Mouse (Mus musculus): ENCODE data around the gene Kcnc1.

The Kcnc1 gene

DNA sequence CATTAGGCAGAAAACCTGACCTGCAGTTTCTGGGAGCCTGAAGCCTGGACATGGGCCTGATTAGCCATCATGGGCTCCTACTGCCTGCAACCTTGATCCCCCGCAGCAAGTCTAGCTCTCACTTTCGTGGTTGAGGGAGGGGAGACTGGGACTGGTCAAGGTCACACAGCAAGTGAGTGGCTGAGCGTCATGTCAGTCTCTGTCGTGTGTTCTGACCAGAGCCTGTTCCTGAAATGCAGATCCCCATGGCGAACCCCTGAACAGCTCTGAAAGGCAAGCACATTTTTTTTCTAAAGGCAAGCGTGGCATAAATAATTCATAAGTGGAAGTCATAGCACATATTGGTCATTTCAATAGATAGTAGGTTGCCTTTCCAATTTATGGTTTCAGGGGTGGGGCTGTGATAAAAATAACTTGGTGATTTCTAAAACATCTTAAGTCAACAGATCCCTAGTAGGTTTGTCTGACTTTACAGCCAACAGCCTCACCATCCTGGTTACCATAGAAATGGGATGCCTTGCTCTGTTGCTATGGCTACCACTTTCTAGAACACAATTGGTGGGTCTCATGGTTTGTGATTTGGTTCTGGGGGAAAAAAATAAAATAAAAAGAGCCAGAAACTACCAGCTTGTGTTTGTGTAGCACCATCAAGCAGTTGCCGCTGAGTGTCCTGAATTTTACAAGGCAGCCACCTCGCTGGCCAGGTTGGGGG, 25.9 kb downstream of the Kcnc1 start:
- DNase-seq (ENCODE audit: low spot score in 2 of 2) = no peak

DNA sequence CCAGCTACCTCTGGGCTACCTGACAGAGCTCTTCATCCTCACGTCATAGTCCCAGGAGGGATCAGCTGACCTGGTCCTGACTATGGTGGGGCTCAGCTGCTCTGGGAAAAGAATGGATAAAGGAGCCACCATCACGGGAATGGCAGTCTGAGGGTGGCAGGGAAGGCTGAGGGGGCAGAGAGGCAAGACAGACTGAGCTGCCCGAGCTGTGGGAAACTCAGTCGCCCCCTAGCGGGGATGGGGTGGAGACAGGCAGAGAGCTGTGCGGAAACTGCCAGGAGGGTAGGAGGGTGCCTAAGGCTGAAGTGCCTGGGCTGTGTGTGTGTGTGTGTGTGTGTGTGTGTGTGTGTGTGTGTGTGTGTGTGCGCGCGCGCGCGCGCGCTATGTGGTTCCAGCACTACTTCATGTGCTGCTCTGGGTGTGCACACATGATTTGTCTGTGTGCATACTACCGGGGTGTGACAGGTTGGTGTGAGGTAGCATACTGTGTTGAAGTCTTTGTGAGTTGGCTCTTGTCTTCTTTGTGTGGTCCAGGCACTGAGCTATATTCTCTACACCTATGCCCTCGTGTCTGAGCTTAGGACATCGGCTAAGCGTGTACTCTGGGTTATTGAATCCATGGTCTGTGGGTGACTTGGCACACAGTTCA, 26.6 kb downstream of the Kcnc1 start:
- no peak for DNase-seq (ENCODE audit: low spot score in 2 of 2)

DNA sequence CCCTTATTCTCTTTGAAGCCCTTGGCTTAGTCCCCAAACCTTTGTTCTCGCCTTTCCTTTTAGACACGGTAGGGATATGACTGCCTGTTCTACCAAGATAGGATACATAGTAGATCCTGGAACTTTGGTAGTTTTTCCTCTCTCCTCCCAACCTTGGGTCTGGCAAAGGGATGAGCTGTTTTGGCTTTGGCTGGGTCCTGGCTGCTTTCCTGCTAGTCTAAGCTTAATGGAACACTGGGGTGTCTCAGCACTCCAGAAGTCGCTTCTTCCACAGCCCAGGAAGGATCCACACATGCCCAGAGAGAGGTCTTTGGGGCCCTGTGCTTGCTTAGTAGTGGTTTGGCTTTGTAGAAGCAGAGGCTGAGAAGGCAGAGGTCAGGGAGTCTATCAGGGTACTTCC, 27.7 kb downstream of the Kcnc1 start:
- DNase-seq (ENCODE audit: low spot score in 2 of 2) = no peak

DNA sequence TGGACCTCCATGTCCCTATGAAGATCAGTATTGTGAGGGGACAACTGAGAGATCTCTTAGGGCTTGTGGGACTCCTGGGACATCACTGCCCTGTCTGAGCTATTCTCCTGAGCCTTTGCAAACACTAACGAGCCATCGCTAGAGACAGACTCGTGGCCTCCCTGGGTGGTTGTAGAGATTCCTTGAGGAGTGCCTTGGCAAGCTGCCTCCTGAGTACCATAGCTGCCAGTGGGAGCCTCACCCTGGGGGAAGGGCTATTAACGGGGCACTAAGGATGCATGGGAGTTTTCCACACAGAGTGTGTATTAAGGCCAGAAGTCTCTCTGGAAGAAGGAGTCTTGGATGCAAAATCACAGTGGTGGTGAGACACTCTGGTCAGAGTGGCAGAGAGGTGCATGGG, 28.7 kb downstream of the Kcnc1 start:
- DNase-seq (ENCODE audit: low spot score in 2 of 2) = no peak

DNA sequence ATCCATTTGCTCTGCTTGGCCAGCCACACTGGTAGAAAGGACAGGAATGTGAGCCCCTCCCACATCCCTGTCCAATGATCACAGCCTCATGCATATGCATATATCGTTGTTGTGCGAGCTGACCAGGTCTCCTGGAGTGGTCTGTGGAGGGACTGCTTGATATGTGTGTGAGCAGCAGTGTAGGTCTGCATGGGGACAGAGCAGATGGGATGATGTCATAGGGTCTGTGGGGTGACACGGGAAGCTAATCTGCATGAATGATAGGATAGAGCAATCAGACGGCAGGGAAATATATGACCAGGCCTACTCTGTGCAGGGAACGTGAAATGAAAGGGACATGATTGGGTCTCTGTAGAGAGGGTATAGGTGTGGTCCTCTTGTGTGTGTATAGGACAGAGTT, 37.6 kb downstream of the Kcnc1 start:
- DNase-seq (ENCODE audit: low spot score in 2 of 2) = no peak

DNA sequence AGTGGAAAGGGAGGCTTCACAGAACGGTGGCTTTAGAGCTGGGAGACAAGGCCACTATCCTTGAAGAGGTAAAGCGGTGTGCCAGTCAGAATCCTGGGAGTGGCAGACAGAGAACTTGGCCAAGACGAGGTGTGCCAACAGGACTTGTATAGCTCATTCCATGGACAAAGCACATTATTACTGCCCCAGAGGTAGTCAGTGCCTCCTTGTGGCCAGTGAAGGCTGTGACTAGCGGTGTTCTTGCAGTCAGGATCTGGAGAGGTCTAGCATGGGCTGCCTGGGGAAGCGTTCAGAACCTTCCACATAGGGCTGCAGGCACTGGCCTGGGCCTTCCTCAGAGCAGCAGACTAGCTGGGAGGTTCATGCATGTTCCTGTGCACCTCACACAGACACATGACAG, 39.5 kb downstream of the Kcnc1 start:
- DNase-seq (ENCODE audit: low spot score in 2 of 2) = no peak

DNA sequence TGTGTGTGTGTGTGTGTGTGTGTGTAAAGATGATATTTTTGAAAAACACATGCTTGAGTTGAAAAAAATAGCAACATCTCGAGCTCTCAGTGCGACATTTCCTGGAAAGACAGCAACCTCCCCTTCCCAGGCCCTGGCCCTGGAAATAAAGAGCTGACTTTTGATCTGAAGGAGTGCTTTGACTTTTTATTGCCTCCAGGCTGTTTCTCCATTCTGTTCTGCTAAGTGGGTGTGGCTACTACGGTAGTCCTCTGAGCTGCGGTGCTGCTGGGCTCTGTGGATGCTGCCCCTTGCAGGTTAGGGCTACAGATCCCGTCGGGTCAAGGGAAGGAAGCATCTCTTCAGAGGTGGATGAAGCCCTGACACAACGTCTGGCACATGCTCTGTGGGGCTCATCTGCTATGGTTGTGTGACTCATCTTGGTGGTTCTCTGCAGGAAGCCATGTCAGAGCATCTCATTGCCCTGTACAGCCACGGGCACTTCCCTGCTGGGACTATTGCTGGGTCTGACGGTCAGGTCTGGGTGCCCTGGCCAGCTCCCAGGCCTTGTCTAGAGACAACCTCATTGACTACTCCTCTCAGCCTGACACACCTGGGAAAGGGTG, 42.3 kb downstream of the Kcnc1 start:
- no peak for DNase-seq (ENCODE audit: low spot score in 2 of 2)

DNA sequence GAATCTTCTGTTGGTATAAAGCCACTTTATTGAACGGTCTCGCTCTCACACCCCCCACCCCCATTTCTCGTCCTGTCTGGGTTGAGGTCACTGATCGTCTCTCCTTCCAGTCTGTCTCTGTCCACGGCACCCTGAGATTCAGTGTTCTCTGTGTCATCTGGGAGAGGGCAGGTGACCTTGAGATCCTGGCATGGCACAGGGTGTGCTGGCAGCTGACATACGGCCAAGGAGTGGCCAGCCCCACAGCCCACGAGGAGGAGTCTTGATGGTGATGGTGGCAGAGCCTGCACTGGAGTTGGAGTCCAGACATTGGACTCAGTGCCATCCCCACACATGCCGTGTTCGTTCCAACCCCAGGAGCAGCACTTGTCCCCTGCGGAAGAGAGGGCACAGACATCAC, 46.9 kb downstream of the Kcnc1 start:
- no peak for DNase-seq (ENCODE audit: low spot score in 2 of 2)

DNA sequence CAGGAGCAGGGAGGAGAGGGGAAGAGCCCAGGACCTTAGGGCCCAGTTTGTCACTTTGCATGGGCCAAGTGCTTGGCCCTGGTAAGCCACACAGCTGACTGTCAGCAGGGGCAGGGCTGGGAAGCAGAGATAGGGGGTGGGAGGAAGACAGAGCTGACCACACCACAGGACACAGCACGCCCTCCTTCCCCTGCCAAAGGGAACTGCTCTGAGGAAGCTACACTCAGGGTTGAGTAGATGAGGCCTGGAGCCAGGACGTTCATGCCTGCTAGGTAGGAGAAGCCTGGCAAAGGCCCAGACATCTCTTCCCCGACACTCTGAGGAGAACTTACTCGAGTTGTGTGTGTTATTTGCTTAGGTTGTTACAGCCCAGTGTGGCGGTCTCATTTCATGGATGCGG, 49.6 kb downstream of the Kcnc1 start:
- no peak for DNase-seq (ENCODE audit: low spot score in 2 of 2)

DNA sequence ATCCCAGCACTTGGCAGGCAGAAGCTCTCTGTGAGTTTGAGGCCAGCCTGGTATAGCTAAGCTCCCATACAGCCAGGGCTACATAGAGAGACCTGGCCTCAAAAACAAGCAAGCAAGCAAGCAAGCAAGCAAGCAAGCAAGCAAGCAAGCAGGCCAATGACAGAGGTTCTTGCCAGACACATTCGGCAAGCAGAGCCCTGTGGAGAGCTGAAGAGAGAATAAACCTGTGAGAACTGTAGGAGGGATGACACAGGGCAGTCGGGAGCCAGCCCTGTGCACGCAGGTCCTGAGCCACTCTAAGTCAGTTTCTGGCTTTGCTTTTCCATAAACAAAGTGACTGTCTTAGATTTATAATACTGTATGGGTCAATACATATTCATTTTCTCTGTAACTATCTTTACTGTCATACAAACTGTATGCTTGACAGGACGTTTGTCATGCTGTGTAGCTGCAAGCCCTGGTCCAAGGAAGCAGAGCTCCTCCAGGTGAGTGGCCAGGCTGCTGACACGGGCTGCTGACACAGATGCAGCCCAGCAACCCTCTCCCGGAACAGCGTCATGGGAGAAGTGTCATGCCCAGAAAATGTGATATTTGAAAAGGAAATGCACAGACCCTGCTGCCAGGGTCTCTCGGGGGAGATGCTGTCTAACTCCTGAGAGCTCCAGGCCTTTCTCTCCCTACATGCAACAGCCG, 51.3 kb downstream of the Kcnc1 start:
- no peak for DNase-seq (ENCODE audit: low spot score in 2 of 2)

DNA sequence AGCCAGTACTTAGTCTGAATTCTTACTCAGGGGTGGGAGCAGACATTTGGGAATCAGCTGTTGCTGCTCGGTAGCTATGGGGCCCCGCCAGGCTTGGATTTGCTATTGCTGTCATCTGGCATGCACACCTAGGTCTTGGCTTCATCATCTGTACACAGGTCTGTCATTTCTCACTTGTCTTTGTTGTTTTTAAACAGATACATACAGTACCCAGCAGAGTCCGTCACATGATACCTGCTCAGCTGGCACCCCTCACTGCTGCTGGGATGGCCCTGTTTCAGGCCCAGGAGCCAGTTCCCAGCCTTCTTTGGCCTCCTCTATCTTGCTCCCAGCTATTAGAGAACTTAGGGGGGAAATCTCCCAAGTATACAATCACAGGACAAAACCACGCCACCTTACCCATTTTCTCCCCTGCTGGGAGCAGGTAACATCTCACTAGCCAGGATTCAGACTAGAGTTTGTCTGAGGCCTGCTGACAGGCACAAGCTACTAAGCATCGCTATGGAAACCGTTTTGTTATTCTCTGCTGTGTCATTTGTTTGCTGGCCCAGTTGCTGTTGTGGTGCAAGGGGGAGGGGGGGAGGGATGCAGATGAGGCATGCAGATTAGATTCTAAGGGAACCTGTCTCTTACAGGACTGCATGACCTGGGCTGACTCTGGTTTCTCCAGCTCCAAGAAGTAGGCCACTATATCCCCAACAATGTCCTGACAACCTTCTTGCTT, 52.8 kb downstream of the Kcnc1 start:
- no peak for DNase-seq (ENCODE audit: low spot score in 2 of 2)

DNA sequence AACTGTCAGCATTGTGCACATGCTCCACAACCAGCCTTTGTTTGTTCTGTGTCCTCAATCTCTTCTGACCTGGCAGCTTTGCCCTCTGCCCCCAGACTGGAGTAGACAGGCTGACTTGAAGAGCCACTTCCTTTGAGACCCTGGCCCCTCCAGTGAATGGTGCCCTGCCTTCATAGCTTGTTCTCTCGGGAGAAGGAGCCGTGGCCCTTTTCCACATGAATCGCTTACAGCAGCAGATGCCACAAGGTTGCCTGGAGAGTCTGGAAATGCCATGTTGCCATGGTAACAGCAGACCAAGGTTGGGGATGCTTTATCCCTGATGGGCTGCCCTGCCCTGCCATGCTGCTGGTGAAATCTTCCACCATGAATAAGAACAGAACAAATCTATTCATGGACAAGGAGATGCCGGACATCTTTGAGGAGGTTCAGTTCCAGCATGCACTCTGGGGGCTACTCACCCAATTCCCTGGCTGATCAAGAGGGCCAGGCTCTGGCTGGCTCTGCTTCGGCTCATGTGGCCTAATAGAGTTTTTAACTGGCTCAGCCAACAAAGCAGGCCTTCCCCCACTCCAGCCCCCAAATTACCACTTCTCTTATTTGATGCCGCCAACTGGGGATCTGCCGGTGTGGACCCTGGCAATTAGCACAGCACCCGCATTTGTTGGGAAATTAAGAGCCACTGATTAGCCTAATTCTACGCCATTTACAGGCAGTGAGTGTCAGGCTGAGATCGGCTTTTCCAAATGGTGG, 57.8 kb downstream of the Kcnc1 start:
- no peak for DNase-seq (ENCODE audit: low spot score in 2 of 2)

DNA sequence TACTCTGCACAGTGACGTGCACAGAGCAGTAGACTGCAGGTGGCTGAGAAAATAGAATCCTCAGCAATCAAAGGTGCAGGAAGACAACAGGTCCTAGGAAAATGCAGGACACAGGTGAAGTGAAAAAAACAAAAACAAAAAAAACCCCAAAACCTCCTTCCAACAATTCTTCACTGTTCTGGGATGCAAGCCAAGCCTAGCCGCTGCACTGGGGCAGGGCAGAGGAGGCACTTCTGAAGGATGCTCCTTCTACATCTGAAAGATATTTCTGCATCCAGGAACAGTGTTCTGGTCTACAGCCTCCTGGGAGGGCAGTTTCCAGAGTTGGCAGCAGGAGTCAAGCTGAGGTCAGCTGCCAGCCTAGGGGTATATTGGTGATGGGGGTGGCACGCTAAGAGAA, 61.6 kb downstream of the Kcnc1 start:
- DNase-seq (ENCODE audit: low spot score in 2 of 2) = no peak

DNA sequence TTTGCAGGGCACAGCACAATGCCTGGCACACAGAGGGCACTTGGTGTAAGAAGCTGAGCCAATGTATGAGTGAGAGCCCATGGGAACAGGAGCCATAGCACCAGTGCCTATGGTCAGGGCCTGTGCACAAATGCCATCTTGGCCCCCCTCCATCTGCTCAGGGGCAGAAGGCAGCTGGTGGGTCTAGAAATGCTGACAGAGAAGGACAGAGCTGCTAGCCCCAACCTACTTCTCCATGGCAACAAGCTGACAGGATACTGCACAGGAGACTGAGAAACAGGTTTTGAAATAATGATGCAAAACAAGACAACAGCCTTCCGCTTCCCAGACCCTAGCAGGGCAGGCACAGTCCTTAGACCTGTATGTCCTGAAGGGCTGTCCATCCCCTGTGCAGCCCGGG, 62.9 kb downstream of the Kcnc1 start:
- no peak for DNase-seq (ENCODE audit: low spot score in 2 of 2)

DNA sequence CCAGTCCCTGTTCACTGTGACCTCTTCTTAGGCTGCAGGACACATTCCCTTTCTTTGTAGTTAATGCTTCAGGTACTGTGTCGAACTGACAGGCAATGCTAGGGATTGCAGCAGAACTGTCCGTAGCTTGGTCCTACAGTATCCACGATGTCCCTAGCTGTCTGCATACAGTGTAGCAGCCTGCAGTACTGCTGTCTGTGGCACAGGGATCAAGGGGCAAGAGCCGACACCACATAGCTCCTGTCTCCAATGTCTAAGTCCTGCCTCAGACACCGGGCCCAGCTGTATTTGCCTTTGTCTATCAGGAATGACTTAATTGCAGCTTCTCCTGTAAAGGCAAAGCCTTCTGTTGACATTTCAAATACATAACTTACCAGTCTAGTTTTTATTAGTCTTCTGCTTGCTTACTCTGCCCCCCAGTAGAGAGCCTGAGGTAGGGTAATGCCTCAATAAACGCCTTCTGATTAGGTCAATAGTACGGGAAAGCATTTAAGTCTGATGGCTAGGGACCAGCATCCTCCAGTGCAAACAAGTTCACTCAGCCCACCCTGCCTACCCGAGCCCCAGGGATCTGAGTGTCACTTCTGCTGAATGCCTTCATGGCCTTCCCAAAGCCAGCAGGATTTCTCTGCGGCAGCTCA, 63.4 kb downstream of the Kcnc1 start:
- DNase-seq (ENCODE audit: low spot score in 2 of 2) = no peak

DNA sequence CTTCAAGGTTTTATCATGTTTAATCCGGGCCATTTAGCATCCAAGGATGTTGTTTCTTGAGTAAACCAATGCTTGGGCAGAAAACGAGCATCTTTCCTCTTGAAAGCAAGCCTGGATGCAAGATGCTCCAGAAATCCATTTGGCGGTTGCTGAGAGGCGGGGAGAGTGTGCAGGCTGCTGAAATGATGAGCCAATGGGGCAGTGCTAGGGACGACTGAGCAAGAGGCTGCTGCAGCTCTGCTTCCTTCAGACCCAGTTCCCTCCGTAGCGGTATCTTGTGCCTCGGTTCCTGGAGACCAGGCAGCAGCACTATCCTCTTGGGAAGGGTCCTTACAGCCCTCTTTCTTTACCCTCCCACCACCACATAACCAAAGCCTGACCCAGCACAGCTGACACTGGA, 66.0 kb downstream of the Kcnc1 start:
- no peak for DNase-seq (ENCODE audit: low spot score in 2 of 2)

DNA sequence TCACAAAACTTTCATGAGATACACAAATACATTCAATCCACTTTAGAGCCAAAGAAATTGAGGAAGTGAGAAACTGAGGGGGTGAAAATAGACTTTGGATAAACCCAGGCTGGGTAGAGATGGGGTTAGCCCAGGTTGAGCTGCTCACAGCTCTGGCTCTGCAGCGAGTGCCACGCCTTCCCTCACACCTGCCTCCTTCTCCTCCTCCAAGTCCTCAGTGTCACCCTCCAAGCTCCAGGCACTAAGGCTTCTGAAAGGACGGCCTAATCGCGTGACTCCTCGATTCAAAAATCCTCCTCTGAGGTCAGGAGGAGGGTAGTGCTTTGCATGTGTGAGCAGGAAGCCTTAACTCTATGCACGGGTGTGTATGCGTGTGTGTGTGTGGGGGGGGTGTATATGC, 66.8 kb downstream of the Kcnc1 start:
- DNase-seq (ENCODE audit: low spot score in 2 of 2) = no peak

DNA sequence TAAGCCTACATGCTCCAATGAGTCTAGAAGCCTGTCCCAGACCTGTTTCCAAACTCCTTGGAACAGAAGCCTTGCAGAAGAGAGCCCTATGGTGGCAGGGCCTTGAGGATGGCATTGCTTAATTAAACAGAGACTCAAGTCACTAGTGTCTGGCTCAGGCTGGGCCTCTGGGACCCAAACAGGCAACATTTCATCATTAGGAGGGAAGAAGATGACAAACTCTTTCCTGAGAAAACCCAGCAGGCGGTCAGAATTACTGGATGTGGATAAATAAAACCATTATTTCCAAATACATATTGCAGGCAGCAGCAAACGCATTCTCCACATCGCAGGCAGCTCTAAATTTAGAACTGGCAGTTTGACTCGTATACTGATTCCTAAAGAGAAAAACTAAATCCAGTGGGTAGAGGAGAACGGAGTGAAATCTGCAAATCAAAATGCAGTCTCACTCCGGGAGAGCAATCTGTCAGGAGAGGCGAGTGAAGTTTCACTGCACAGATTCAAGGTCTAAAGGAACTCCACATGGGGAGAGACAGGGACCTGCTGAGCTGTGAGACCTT, 70.2 kb downstream of the Kcnc1 start:
- no peak for DNase-seq (ENCODE audit: low spot score in 2 of 2)

DNA sequence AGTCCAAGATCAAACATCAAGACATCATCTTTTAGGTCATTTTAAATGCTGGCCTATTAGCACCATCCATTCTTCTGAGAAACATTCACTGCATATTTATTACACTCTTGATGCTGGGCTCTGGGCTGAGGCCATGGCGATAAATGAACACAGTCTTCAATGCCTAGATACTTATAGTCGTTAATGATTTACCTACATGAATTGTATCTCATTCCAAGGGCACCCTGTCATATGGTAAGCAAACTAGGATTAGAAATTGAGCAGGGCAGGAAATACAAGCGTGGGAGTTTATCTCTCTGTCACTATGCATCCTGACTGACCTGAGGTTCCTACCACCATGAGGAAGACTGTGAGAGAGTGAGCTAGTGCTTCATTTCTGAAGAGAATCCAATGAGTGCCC, 73.2 kb downstream of the Kcnc1 start:
- DNase-seq (ENCODE audit: low spot score in 2 of 2) = no peak

DNA sequence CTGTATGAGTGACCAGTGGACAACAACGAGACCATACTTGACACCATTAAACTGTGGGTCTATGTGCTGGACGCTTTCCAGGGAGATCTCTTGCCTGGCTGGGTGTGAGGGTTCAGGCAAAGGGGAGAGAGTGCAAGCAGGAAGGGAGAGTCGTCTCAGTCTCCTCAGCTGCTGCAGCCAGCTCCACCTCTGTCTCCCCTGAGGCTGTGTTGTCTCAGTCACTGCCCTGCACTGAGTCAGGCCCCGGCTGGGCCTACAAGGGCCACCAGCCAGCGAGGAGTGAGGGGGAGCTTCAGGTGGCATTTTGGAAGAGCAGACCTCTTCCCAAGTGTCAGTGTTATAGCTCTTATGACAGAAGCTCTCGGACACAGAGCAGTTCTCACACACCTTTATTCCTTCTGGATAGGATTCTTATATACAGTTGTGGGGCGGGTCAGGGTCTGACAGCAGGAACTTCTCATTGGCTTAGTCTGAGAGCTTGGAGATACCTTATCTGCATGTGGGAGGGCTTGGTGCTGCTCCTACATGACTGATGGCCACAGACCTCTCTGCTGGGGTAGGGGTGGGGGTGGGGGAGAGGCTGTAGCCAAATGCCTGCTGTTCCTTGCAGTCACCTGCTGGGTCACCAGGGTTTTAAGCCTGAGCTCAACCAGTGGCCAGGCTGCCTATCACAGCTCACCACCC, 74.9 kb downstream of the Kcnc1 start:
- DNase-seq (ENCODE audit: low spot score in 2 of 2) = no peak

Measured in urinary bladder, postnatal 36 days (tissue).